Mouse (Mus musculus): Measurements from ENCODE around the gene Gm5148.

Gene Gm5148

GRCm38 (mm10) chr3:37738171-37738950 lies 14.1 kb upstream of the Gm5148 start:
- DNase-seq (ENCODE audit: low spot score in 2 of 2): no peak

GRCm38 (mm10) chr3:37737407-37737806 lies 13.1 kb upstream of the Gm5148 start:
- DNase-seq (ENCODE audit: low spot score in 2 of 2): no peak

DNA sequence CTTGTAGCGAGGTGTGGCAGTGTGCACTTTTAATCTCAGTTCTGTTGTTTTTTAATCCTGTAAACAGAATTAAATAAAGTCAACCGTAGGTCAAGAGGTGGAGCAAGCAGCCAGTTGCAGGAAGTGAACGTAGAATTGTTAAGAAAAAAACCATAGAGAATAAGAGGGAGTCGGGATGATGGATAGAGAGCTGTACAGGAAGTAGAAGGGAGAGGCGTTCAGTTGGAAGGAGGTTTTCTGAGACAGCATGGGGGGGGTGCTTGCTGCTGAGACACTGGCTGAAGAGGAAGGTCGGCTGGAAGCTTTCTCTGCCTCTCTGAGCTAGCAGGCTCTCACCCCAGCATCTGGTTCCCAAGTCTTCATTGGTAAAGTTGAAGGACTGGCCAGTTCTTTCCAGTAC lies 10.9 kb upstream of the Gm5148 start:
- no peak for DNase-seq (ENCODE audit: low spot score in 2 of 2)

GRCm38 (mm10) chr3:37729142-37729541 lies 4.9 kb upstream of the Gm5148 start:
- DNase-seq (ENCODE audit: low spot score in 2 of 2): no peak

DNA sequence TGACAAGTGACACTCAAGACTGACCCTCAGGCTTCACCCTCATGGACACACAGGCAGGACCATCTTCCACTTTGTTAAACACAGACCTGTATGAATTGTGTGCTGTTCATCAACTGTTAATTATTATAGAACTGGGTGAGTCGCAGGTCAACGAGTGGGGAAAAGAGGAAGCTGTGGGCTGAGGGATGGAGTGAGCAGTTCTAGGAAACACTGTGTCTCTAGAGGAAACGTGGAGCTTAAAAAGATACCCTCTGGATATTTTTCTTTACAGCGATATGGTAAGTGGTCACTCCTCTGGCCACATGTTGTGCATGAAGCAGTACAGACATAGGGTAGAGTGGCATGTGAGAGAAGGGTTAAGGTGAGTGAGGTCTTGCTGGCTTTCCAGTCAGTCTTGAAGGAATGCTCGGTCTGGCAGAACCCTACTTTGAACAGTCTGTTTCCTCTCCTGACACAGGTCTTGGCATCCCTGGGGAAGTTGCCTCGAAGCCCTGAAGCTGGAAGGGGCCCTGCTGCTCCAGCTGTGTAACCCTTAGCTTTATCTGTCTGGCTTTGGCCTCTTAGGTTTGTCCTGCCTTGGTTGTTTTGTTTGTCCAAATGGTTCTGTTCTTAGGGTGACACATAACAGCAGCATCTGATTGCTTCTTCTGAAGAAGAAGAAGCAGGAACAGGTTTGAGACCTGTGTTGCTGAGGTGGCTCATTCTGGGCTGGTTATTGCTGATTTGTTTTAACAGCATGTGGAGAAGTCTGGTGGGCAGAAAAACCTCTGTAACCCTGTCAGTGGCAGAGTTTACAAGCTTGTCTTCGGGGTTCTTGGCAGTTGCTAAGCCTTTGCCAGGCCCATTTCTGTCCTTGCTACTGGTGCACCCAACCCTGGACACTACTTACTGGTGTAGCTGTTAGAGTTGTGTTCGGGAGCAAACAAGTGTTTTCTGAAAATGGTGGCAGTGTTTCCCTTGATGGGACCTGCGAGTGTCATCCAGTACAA lies 4.1 kb upstream of the Gm5148 start:
- no peak for DNase-seq (ENCODE audit: low spot score in 2 of 2)

DNA sequence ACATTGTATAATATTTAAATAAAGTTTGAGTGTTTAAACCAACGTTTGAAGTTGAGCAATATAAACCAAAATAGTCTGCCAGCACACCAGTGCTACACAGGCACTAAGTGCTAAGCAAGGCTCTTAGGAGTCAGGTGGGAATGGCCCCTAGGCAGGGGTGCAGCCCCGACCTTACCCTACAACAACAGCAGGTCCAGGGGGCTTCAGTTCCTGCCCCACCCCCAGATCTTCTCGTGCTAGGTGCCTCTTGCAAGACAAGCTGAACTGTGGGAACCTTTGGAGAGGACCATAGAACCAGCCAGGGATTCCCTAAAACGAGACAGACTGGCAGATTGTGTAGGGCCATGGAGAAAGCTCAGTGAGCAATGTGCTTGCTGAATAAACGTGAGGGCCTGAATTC lies 3.1 kb upstream of the Gm5148 start:
- DNase-seq (ENCODE audit: low spot score in 2 of 2): no peak

DNA sequence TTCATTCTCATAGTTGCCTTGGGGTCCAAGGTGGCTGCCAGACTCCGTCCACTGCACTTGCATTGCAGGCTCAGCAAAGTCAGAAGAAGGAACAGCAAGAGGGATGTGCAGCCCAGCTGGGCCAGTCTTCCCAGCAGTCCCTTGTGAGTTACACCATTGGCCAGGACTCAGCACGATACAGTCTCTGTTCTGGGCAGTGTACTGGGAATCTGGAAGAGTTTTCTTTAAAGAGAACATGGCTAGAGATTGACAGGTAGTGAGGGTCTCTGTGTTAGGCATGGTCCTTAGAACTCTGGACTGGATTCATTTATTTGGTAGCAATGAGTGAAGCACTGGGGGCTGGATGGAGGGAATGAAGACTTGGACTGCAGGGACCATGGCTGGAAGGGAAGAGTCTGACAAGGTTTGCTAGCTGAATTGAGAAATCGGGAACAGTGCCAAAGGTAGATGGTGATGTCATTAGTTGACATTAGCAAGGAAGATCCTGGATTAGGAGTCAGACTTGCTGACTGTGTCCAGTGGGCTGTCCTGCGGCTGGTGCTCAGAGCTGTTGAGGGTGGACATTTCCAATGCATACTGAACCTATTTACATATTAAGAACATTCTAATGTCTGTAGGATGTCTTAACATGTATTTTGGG lies 2.3 kb upstream of the Gm5148 start:
- DNase-seq (ENCODE audit: low spot score in 2 of 2): no peak

DNA sequence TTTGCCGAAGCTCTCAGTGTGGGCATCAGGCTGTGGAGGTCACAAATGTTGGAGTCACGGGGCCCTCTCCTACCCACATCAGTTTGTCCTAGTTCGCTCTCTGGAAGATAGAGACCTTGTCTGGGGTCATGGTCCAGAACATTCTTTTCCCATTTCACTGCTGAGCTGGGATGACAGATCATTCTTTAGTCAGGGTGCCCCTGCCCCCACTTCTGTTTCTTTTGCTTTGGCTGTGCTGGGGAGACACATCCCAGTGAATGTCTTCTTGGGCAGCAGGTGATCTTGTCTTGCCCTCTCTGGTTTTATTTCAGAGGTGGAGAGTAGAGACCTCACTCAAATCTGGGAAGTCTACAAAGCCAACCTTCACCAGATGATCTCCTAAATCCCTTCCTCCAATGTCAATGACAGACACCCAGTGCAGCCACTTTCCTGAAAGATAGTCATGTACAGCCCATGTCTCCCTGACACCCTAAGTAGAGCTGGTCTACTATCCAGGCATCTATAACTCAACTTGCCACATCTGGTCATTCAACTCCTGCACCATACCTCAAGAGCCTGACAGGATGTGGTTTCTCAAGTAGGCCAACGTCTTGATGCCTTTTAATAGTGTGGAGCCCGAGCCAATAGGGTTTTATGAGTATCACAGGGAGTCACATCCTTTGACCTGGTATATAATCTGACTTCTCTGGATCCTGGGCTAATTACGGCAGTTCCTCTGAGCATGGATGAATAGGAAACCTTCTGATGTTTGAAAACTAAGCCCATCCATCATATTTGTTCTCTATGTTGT lies 851 bp upstream of the Gm5148 start:
- DNase-seq (ENCODE audit: low spot score in 2 of 2): no peak

- no peak for DNase-seq (ENCODE audit: low spot score in 2 of 2)
Observed at GRCm38 (mm10) chr3:37723662-37724170, 574 bp downstream of the Gm5148 start.

GRCm38 (mm10) chr3:37723061-37723521 lies 1.2 kb downstream of the Gm5148 start:
- DNase-seq (ENCODE audit: low spot score in 2 of 2): no peak

- no peak for DNase-seq (ENCODE audit: low spot score in 2 of 2)
Observed at GRCm38 (mm10) chr3:37722487-37723060, 1.7 kb downstream of the Gm5148 start.

DNA sequence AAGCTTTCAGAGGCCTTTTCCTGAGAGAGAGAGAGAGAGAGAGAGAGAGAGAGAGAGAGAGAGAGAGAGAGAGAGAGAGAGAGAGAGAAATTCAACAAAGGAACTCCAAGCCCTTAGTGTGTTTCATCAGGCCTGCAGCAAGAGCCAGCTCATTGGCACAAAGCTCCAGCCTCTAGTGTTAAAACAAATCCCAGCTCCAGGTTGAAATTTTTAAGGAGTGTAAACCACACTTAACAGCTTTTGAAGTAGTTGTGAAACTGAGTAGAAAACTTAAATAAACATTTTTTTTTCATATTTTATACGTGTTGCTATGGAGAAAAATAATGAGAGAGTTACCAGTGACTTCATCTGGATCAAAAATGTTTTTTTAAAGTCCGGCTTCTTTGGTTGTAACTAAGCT lies 7.3 kb downstream of the Gm5148 start:
- no peak for DNase-seq (ENCODE audit: low spot score in 2 of 2)

- DNase-seq (ENCODE audit: low spot score in 2 of 2): no peak
Observed at GRCm38 (mm10) chr3:37715734-37716133, 8.6 kb downstream of the Gm5148 start.

GRCm38 (mm10) chr3:37712501-37712900 lies 11.8 kb downstream of the Gm5148 start:
- no peak for DNase-seq (ENCODE audit: low spot score in 2 of 2)

DNA sequence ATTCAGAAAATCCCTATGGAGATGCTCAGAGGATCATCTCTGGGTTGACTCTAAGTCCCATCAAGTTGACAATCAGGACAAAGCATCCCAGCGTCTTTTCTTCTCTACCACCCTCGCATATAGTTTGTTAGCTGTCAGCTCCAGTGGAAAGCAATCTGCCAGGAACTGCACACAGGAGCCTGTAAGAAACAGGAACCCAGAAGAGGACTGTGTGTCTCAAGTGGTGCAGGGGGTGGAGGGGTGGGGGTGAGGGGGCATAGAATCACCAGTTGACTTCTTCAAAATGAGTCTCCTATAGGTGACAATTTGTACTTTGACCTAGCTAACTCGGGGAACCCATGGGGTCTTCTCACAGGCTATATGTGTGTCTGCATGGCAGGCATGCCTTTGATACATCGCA lies 12.7 kb downstream of the Gm5148 start:
- DNase-seq (ENCODE audit: low spot score in 2 of 2): no peak

DNA sequence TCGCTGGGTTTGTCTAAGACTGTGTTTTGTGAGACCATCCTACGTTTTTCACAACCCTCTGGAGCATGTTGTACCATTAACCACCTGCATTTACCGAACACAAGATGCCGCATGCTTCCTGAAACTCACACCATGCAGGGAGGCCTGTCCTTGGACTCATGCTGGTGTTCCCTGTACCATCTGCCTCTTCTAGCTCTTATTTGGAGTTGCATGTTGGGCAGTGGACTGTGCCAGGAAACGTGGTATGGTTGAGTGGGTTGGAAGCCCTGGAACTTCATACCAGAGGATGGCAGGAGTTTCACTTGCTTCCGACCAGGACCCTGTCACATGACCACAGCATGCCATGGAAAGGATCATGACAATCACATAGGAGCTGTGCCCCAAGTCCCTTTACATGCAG lies 16.5 kb downstream of the Gm5148 start:
- DNase-seq (ENCODE audit: low spot score in 2 of 2): no peak

DNA sequence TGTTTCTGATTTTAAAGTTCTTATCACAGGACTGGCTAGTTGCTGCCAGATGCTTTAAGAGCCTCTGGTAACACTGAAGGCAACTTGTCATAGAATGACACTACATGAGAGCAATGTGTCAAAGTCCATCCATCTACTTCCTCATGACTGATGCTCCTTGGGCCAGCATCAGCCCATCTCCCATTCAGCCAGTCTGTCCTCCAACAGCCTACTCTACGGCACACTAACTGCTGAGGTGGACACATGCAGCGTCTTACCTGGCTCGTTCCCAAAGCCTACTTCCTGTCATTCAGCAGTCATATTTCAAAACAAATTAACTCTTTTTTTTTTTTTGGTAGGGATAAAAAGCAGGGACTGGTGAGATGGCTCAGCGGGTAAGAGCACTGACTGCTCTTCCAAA lies 17.9 kb downstream of the Gm5148 start:
- DNase-seq (ENCODE audit: low spot score in 2 of 2): no peak

- DNase-seq (ENCODE audit: low spot score in 2 of 2): no peak
Observed at GRCm38 (mm10) chr3:37705436-37705835, 18.9 kb downstream of the Gm5148 start.

- DNase-seq (ENCODE audit: low spot score in 2 of 2): no peak
Observed at GRCm38 (mm10) chr3:37704701-37705279, 19.5 kb downstream of the Gm5148 start.

GRCm38 (mm10) chr3:37703066-37703465 lies 21.2 kb downstream of the Gm5148 start:
- no peak for DNase-seq (ENCODE audit: low spot score in 2 of 2)
